Mouse (Mus musculus): ENCODE measurements at regions not wholly inside any gene's neighbourhood (a gene's known extent, or its start where the extent isn't known, plus 50 kb on each side); places are given as distances from the start of the nearest gene placed in this dataset.
A peak's percentile ranks its signal among the peaks of the same experiment; 100 is the strongest.

- TF ChIP-seq HCFC1 (IDR thresholded peaks at IDR 0.05; ENCODE audit: low read depth, low read length) (no peak), CTCF (IDR thresholded peaks at IDR 0.05 in 2 of 3, conservative IDR thresholded peaks at IDR 0.05 in 1 of 3; ENCODE audit: control insufficient read depth in 1 of 3, insufficient read depth in 1 of 3, low read depth in 2 of 3, low read length in 3 of 3, poor library complexity in 1 of 3, severe bottlenecking in 1 of 3) (peak in 1 of 3 experiments; percentile 9; a peak in 1 of 6 replicates), TCF12 (IDR thresholded peaks at IDR 0.05; ENCODE audit: low read depth, low read length) (no peak), UBTF (IDR thresholded peaks at IDR 0.05; ENCODE audit: borderline replicate concordance, insufficient read depth, low read depth, low read length) (no peak), BHLHE40 (IDR thresholded peaks at IDR 0.05; ENCODE audit: borderline replicate concordance, low read depth, low read length) (no peak), MXI1 (IDR thresholded peaks at IDR 0.05; ENCODE audit: low read depth, low read length) (no peak), RCOR1 (IDR thresholded peaks at IDR 0.05; ENCODE audit: low read depth, low read length) (no peak), EP300 (IDR thresholded peaks at IDR 0.05; ENCODE audit: low read depth in 1 of 2, low read length in 2 of 2) (no peak), POLR2A (IDR thresholded peaks at IDR 0.05; ENCODE audit: control insufficient read depth in 1 of 2, insufficient read depth in 1 of 2, low read depth in 1 of 2, low read length in 2 of 2, poor library complexity in 1 of 2) (no peak), JUND (IDR thresholded peaks at IDR 0.05; ENCODE audit: low read depth, low read length) (no peak), SIN3A (IDR thresholded peaks at IDR 0.05; ENCODE audit: low read length) (no peak), MYC (IDR thresholded peaks at IDR 0.05; ENCODE audit: low read depth, low read length) (no peak)
These were observed 346.3 kb downstream of the Nrcam start for GRCm38 (mm10) chr12:44675003-44675402.

Measured in MEL (cell line).